9 mouse cellular contexts compared by ENCODE assay signal in the genomic region with DNA sequence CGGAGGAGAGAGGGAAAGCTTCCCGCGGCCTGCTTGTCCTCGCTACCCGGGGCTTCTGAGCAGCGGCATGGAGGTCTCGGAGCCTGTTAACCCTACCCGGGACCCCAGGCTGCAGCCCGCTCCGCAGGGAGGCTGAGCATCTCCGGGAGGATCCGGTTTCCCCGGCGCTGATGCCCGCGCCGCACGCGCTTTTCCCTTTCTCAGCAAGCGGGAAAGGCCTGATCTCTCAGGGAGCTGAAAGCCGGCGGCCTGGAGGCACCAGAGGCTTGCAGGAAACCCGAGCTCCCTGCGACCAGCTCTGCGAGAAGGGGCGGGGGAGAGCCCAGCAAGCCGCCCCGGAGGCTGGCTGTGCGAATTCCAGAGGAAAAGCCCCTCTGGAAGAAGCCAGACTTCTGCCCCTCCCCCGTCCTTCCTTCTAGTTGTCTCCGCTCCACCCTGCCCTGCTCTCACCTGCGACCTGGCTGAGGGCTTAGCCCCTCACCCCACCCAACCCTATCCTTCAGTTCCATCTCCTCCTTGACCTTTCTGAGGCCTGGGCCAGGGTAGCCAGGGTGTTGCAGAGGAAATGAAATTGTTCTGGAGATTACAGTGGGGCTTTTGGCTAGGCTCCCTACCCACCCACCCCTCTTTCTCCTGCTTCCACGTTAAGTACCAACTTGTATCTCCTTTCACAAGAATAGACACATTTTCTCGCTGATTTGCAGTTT. TPM values are rescaled to one million over a fixed set of nuclear protein-coding genes. Genes with fewer than 3 reads are reported as not detected.
DNase-seq lines count a peak whose midpoint lies in the region; ATAC-seq and TF ChIP-seq lines count a peak whose summit lies in the region.
"Had no signal": no experiment of that assay in that cellular context is flagged by ENCODE, and none has a peak within 500 bp of the region (broad histone marks: within the 10 kb centered on the region; RNA-seq: fewer than 3 reads in every experiment).

No protein-coding gene starts in this region.

- no peak for TF ChIP-seq CTCF in midbrain, postnatal 0 days (IDR thresholded peaks at IDR 0.05)

- intact Hi-C loops in heart, postnatal 36 days (cut with DNase I), result loop anchor here (1.0 to 10.0 kb wide), 2 partner anchors 14 to 577 kb away; no protein-coding TSS in a partner anchor

- H3K27ac ChIP-seq in embryonic facial prominence, embryonic 13.5 days, result peak overlapping the region; percentile 33
- H3K27ac ChIP-seq in limb, embryonic 10.5 days, result peak overlapping the region; percentile 91
- no peak overlapping the region for H3K27ac ChIP-seq in midbrain, postnatal 0 days (ENCODE audit: low read depth, low read length)

- DNase-seq in gastrocnemius, postnatal 10 days, result peak; percentile 59
- DNase-seq in gastrocnemius, adult 8-10 months (ENCODE audit: low spot score in 2 of 2), result no peak
- peak; percentile 60 for DNase-seq in MN1 (ENCODE audit: low spot score)
- DNase-seq in heart, postnatal 36 days, result peak; percentile 60 to 77
- DNase-seq in limb, embryonic 10.5 days (ENCODE audit: low spot score), result peak; percentile 84
- peak; percentile 68 for DNase-seq in midbrain, postnatal 0 days (ENCODE audit: low spot score)

- H3K9me3 ChIP-seq in embryonic facial prominence, embryonic 13.5 days, result no peaks in the 10 kb centered on the region
- no peaks in the 10 kb centered on the region for H3K9me3 ChIP-seq in limb, embryonic 10.5 days (replicated peaks)
- H3K9me3 ChIP-seq in midbrain, postnatal 0 days (ENCODE audit: low read length), result no peaks in the 10 kb centered on the region

- H3K4me1 ChIP-seq in embryonic facial prominence, embryonic 13.5 days, result peaks cover 41% of the 10 kb centered on the region
- peaks cover 75% of the 10 kb centered on the region for H3K4me1 ChIP-seq in limb, embryonic 10.5 days
- H3K4me1 ChIP-seq in midbrain, postnatal 0 days (ENCODE audit: insufficient read depth, low read length), result peaks cover 13% of the 10 kb centered on the region; the same call in 1 of the 2 replicates

- H3K4me2 ChIP-seq in embryonic facial prominence, embryonic 13.5 days, result peak overlapping the region; percentile 94
- H3K4me2 ChIP-seq in midbrain, postnatal 0 days (ENCODE audit: low read depth, low read length, poor library complexity, severe bottlenecking), result peak overlapping the region; percentile 80

- H3K9ac ChIP-seq in embryonic facial prominence, embryonic 13.5 days, result peak overlapping the region; percentile 83
- peak overlapping the region; percentile 55 for H3K9ac ChIP-seq in midbrain, postnatal 0 days (replicated peaks; ENCODE audit: low read length, poor library complexity, severe bottlenecking)

- no peaks in the 10 kb centered on the region for H3K27me3 ChIP-seq in embryonic facial prominence, embryonic 13.5 days
- no peaks in the 10 kb centered on the region for H3K27me3 ChIP-seq in limb, embryonic 10.5 days (ENCODE audit: low read depth, poor library complexity, severe bottlenecking)
- no peaks in the 10 kb centered on the region for H3K27me3 ChIP-seq in midbrain, postnatal 0 days (ENCODE audit: insufficient read depth, low read length)

- peak overlapping the region; percentile 46 for H3K4me3 ChIP-seq in embryonic facial prominence, embryonic 13.5 days
- H3K4me3 ChIP-seq in limb, embryonic 10.5 days, result peak overlapping the region; percentile 53
- peak overlapping the region; percentile 36 for H3K4me3 ChIP-seq in midbrain, postnatal 0 days (ENCODE audit: low read depth, low read length)

- no peak for ATAC-seq in embryonic facial prominence, embryonic 13.5 days (ENCODE audit: insufficient number of reproducible peaks, insufficient read depth, low FRiP score, low TSS enrichment, low read depth)
- no peak for ATAC-seq in midbrain, postnatal 0 days (ENCODE audit: low FRiP score)
- ATAC-seq in monocyte, adult 5-6 weeks (replicated peaks; ENCODE audit: insufficient number of reproducible peaks, low FRiP score, low TSS enrichment, poor library complexity, severe bottlenecking), result no peak

- 2% methylated on average over 34 of the region's 34 CpGs for WGBS in embryonic facial prominence, embryonic 13.5 days
- under 1% methylated on average over 34 of the region's 34 CpGs for WGBS in limb, embryonic 10.5 days
- WGBS in midbrain, postnatal 0 days, result 14% methylated on average over 29 of the region's 34 CpGs

- no peaks in the 10 kb centered on the region for H3K36me3 ChIP-seq in embryonic facial prominence, embryonic 13.5 days
- H3K36me3 ChIP-seq in limb, embryonic 10.5 days, result no peaks in the 10 kb centered on the region
- H3K36me3 ChIP-seq in midbrain, postnatal 0 days (ENCODE audit: insufficient read depth, low read length), result no peaks in the 10 kb centered on the region

RNA-seq across cellular contexts. Expression of a gene that starts 5.6 kb away (rescaled TPM):
- 1 to 10 TPM; 2.2 to 2.7 TPM for total RNA-seq in gastrocnemius, postnatal 10 days (2021)
- total RNA-seq in gastrocnemius, adult 8-10 months (2022), result under 1 TPM in 2 of 4 experiments, not detected in 2; 0.17 to 0.38 TPM
- polyA plus RNA-seq in embryonic facial prominence, embryonic 13.5 days (2015; fragmentation: Nextera tagmentation; extraction: Ambion mirVana), result 13.7 and 15.0 TPM in 2 replicates
- 1 to 10 TPM; 4.6 to 6.2 TPM for total RNA-seq in heart, postnatal 36 days (2021)
- 11.5 and 11.6 TPM in 2 replicates for polyA plus RNA-seq in limb, embryonic 10.5 days (2016; fragmentation: Nextera tagmentation; extraction: Ambion mirVana)
- total RNA-seq in midbrain, postnatal 0 days (2014; rRNA removed), result 2.4 and 3.6 TPM in 2 replicates
- polyA plus RNA-seq in midbrain, postnatal 0 days (2015; fragmentation: Nextera tagmentation; extraction: Ambion mirVana), result 9.7 and 10.3 TPM in 2 replicates
- total RNA-seq in monocyte, adult 5-6 weeks (2017), result 0.21 to 0.87 TPM (median 0.29 TPM) in 3 replicates

RNA-seq across cellular contexts. Expression of a gene that starts 16.9 kb away (rescaled TPM):
- 1 to 10 TPM; 2.0 to 2.1 TPM for total RNA-seq in gastrocnemius, postnatal 10 days (2021)
- total RNA-seq in gastrocnemius, adult 8-10 months (2022), result under 1 TPM; 0.07 to 0.34 (median 0.13) TPM
- 8.3 and 9.8 TPM in 2 replicates for polyA plus RNA-seq in embryonic facial prominence, embryonic 13.5 days (2015; fragmentation: Nextera tagmentation; extraction: Ambion mirVana)
- 1 to 10 TPM; 2.8 to 5.1 TPM for total RNA-seq in heart, postnatal 36 days (2021)
- 7.0 and 11.5 TPM in 2 replicates for polyA plus RNA-seq in limb, embryonic 10.5 days (2016; fragmentation: Nextera tagmentation; extraction: Ambion mirVana)
- 12.1 and 12.4 TPM in 2 replicates for total RNA-seq in midbrain, postnatal 0 days (2014; rRNA removed)
- polyA plus RNA-seq in midbrain, postnatal 0 days (2015; fragmentation: Nextera tagmentation; extraction: Ambion mirVana), result 3.5 and 4.3 TPM in 2 replicates
- 0.19 to 0.43 TPM in 2 of 3 replicates, not detected in the other for total RNA-seq in monocyte, adult 5-6 weeks (2017)

RNA-seq across cellular contexts. Expression of a gene that starts 23.1 kb away (rescaled TPM):
- 10 to 100 TPM; 21.7 to 33.1 TPM for total RNA-seq in gastrocnemius, postnatal 10 days (2021)
- 10 to 100 TPM; 17.3 to 22.4 (median 20.5) TPM for total RNA-seq in gastrocnemius, adult 8-10 months (2022)
- 67.2 and 73.6 TPM in 2 replicates for polyA plus RNA-seq in embryonic facial prominence, embryonic 13.5 days (2015; fragmentation: Nextera tagmentation; extraction: Ambion mirVana)
- 10 to 100 TPM; 32.6 to 34.2 TPM for total RNA-seq in heart, postnatal 36 days (2021)
- 56.9 and 65.3 TPM in 2 replicates for polyA plus RNA-seq in limb, embryonic 10.5 days (2016; fragmentation: Nextera tagmentation; extraction: Ambion mirVana)
- total RNA-seq in midbrain, postnatal 0 days (2014; rRNA removed), result 22.7 and 96.5 TPM in 2 replicates
- 23.9 and 28.9 TPM in 2 replicates for polyA plus RNA-seq in midbrain, postnatal 0 days (2015; fragmentation: Nextera tagmentation; extraction: Ambion mirVana)
- 36.1 to 69.5 TPM (median 67.5 TPM) in 3 replicates for total RNA-seq in monocyte, adult 5-6 weeks (2017)

RNA-seq across cellular contexts. Expression of a gene that starts 35.2 kb away (rescaled TPM):
- total RNA-seq in gastrocnemius, postnatal 10 days (2021), result not detected
- total RNA-seq in gastrocnemius, adult 8-10 months (2022), result not detected
- not detected in 2 replicates for polyA plus RNA-seq in embryonic facial prominence, embryonic 13.5 days (2015; fragmentation: Nextera tagmentation; extraction: Ambion mirVana)
- total RNA-seq in heart, postnatal 36 days (2021), result not detected
- polyA plus RNA-seq in limb, embryonic 10.5 days (2016; fragmentation: Nextera tagmentation; extraction: Ambion mirVana), result not detected in 2 replicates
- total RNA-seq in midbrain, postnatal 0 days (2014; rRNA removed), result not detected in 2 replicates
- not detected in 2 replicates for polyA plus RNA-seq in midbrain, postnatal 0 days (2015; fragmentation: Nextera tagmentation; extraction: Ambion mirVana)
- 0.95 TPM in 1 of 3 replicates, not detected in the others for total RNA-seq in monocyte, adult 5-6 weeks (2017)
- total RNA-seq: CH12.LX had no signal

Comparison
In these comparisons a context has a peak if more than half of its experiments do, and no peak if none do; other contexts are left out.
1. DNase-seq: peak in gastrocnemius, postnatal 10 days (single experiment), MN1 (single experiment), heart, postnatal 36 days (2 of 2), limb, embryonic 10.5 days (single experiment) and midbrain, postnatal 0 days (single experiment); none in gastrocnemius, adult 8-10 months (0 of 2).
2. Peak in every context shown above with its lines, with median percentiles within 50 percentile points of each other: H3K4me3 ChIP-seq.